Mouse (Mus musculus) thymus, adult 2 months (tissue): ENCODE measurements around the gene Numa1. TPM values are rescaled to one million over a fixed set of nuclear protein-coding genes. Genes with fewer than 3 reads are reported as not detected.

Source experiments
- DNase-seq: peaks from one replicate; pipeline ENCODE4 v3.0.0; 2021
- H3K27ac ChIP-seq: fragments of 200-500 bp; 2 replicates; pipeline ENCODE4 v1.5.1; 2012; ENCODE audit warnings: low read length, control low read depth; ENCODE audit not compliant: control insufficient read depth, insufficient read depth
- H3K27me3 ChIP-seq: fragments of 200-500 bp; 2 replicates; pipeline ENCODE4 v1.6.1; 2012; ENCODE audit warnings: mild to moderate bottlenecking, low read length, moderate library complexity, mixed read lengths; ENCODE audit not compliant: control insufficient read depth, insufficient read depth
- H3K36me3 ChIP-seq: fragments of 200-500 bp; 2 replicates; pipeline ENCODE4 v1.6.1; 2012; ENCODE audit warnings: mild to moderate bottlenecking, low read length, moderate library complexity; ENCODE audit not compliant: control insufficient read depth, insufficient read depth
- H3K4me1 ChIP-seq: fragments of 200-500 bp; replicated peaks from 2 replicates; pipeline ENCODE4 v1.6.1; 2012; ENCODE audit warnings: low read length; ENCODE audit not compliant: control insufficient read depth, insufficient read depth
- H3K4me3 ChIP-seq: fragments of 200-500 bp; 2 replicates; pipeline ENCODE4 v1.5.1; 2012; ENCODE audit warnings: mild to moderate bottlenecking, low read length, control low read depth, moderate library complexity; ENCODE audit not compliant: control insufficient read depth, insufficient read depth
- CTCF ChIP-seq: fragments of 200-500 bp; IDR thresholded peaks from 2 replicates; pipeline ENCODE4 v1.5.1; 2012; ENCODE audit warnings: mild to moderate bottlenecking, control low read depth, low read length, moderate library complexity, borderline replicate concordance; ENCODE audit not compliant: control insufficient read depth, poor library complexity, insufficient read depth; ENCODE audit errors: extremely low read depth
- POLR2A ChIP-seq: fragments of 200-500 bp; IDR thresholded peaks from 2 replicates; pipeline ENCODE4 v1.6.1; 2012; ENCODE audit warnings: mild to moderate bottlenecking, low read length, control low read depth, moderate library complexity; ENCODE audit not compliant: control insufficient read depth, poor library complexity, insufficient read depth; ENCODE audit errors: extremely low read depth
- WGBS: fragments of 180-500 bp; shearing (Covaris S2); methylation state at CpG from one replicate; pipeline ENCODE4 v1.1.7; 2018; 5-methylcytosine and 5-hydroxymethylcytosine counted together
- polyA plus RNA-seq: library from polyadenylated mRNA; depleted of rRNA; stranded (reverse); fragments of >200 nt; gene quantifications from 2 replicates; pipeline ENCODE4 v1.2.3, GENCODE M21; 2012

Gene Numa1
- polyA plus RNA-seq, 1 experiment: 166 TPM

DNA sequence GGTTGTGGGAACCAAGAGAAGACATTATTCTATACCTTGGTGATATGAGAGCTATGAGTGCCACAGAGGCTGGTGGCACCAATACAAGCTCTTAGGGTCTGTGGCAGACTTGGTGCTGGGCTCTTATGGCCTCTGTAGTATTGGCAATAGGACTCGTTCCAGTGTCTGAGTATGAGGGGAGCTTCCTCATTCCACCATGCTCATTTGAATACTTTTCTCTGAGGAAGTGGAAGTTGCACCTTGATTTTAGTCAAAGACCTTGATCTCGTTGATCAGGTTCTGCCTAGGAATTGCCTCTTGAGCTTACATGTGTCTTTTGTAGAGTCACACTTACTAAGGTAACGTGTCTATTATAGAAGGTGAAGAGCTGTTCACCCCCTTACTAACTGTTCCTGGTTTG lies 60.3 kb downstream of the Numa1 start:
- no peak overlapping the region for H3K4me3 ChIP-seq
- TF ChIP-seq POLR2A (no peak), CTCF (no peak)
- no peaks in the 10 kb centered on the region for H3K4me1 ChIP-seq
- no peak for DNase-seq
- H3K27ac ChIP-seq: no peak overlapping the region
- WGBS: 86% methylated on average over 3 of the region's 3 CpGs
- no peaks in the 10 kb centered on the region for H3K27me3 ChIP-seq
- peaks cover 89% of the 10 kb centered on the region for H3K36me3 ChIP-seq

DNA sequence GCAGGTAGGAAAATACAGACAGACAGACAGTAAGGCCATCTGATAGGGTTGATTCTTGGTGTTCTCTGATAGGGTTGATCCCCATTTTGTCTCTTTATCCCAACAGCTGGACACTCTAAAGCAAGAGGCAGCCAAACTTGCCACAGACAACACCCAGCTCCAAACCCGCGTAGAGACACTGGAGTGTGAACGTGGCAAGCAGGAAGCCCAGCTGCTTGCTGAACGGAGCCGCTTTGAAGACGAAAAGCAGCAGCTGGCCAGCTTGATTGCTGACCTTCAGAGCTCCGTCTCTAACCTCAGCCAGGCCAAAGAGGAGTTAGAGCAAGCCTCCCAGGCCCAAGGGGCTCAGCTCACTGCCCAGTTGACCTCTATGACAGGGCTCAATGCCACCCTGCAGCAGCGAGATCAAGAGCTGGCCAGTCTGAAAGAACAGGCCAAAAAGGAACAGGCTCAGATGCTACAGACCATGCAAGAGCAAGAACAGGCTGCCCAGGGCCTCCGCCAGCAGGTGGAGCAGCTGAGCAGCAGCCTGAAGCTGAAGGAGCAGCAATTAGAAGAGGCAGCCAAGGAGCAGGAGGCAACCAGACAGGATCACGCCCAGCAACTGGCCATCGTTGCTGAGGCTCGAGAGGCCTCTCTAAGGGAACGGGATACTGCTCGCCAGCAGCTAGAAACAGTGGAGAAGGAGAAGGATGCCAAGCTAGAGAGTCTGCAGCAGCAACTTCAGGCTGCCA lies 64.5 kb downstream of the Numa1 start:
- H3K27ac ChIP-seq: no peak overlapping the region
- no peak overlapping the region for H3K4me3 ChIP-seq
- H3K36me3 ChIP-seq: peaks cover 88% of the 10 kb centered on the region
- no peaks in the 10 kb centered on the region for H3K4me1 ChIP-seq
- no peaks in the 10 kb centered on the region for H3K27me3 ChIP-seq
- TF ChIP-seq CTCF: peak; percentile 95
- TF ChIP-seq POLR2A: no peak
- peak; percentile 80 for DNase-seq
- WGBS: 81% methylated on average over 14 of the region's 14 CpGs

DNA sequence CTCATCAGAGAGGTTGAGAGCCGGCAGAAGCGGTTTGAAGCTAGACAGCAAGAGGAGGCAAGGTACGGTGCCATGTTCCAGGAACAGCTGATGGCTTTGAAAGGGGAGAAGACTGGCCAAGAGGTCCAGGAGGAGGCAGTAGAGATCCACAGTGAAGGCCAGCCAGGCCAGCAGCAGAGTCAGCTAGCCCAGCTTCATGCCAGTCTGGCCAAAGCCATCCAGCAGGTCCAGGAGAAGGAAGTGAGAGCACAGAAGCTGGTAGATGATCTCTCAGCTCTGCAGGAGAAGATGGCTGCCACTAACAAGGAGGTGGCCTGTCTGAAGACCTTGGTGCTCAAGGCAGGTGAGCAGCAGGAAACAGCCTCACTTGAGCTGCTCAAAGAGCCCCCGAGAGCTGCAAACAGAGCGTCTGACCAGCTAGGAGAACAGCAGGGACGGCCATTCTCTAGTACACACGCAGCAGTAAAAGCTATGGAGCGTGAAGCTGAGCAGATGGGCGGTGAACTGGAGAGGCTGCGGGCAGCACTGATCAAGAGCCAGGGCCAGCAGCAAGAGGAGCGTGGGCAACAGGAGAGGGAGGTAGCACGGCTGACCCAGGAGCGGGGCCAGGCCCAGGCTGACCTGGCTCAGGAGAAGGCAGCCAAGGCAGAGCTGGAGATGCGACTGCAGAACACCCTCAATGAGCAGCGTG lies 65.7 kb downstream of the Numa1 start:
- Histone ChIP-seq H3K27ac (no peak overlapping the region), H3K4me3 (no peak overlapping the region), H3K27me3 (no peaks in the 10 kb centered on the region), H3K36me3 (peaks cover 81% of the 10 kb centered on the region), H3K4me1 (no peaks in the 10 kb centered on the region)
- DNase-seq: no peak
- 96% methylated on average over 15 of the region's 15 CpGs for WGBS
- TF ChIP-seq POLR2A: 0 out of 2 replicates have a peak, but pooled peaks have one; percentile 5
- no peak for TF ChIP-seq CTCF

DNA sequence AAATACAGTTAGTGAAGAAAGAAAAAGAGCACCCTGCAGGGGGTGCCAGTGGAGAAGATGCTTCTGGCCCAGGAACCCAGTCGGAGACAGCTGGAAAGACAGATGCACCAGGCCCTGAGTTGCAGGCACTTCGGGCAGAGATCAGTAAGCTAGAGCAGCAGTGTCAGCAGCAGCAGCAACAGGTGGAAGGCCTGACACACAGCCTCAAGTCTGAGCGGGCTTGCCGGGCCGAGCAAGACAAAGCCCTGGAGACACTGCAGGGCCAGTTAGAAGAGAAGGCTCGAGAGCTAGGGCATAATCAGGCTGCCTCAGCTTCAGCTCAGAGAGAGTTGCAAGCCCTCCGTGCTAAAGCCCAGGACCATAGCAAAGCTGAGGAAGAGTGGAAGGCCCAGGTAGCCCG lies 66.4 kb downstream of the Numa1 start:
- H3K27ac ChIP-seq: no peak overlapping the region

DNA sequence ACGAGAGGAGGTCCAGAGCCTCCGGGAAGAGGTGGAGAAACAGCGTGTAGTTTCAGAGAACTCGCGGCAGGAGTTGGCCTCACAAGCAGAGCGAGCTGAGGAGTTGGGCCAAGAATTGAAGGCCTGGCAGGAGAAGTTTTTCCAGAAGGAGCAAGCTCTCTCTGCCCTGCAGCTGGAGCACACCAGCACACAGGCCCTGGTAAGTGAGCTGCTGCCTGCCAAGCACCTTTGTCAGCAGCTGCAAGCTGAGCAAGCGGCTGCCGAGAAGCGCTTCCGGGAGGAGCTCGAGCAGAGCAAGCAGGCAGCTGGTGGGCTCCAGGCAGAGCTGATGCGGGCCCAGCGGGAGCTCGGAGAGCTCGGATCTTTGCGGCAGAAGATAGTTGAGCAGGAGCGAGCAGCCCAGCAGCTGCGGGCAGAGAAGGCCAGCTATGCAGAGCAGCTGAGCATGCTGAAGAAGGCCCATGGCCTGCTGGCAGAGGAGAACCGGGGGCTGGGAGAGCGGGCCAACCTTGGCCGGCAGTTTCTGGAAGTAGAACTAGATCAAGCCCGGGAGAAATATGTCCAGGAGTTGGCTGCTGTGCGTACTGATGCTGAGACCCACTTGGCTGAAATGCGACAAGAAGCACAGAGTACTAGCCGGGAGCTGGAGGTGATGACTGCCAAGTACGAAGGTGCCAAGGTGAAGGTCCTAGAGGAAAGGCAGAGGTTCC lies 67.2 kb downstream of the Numa1 start:
- peaks cover 74% of the 10 kb centered on the region for H3K36me3 ChIP-seq

More for the DNA sequence above, 66.4 kb downstream of the Numa1 start:
- WGBS: 96% methylated on average over 8 of the region's 8 CpGs
- Histone ChIP-seq H3K4me3 (no peak overlapping the region), H3K27me3 (no peaks in the 10 kb centered on the region), H3K36me3 (peaks cover 74% of the 10 kb centered on the region), H3K4me1 (no peaks in the 10 kb centered on the region)
- no peak for DNase-seq
- TF ChIP-seq POLR2A: no peak
- TF ChIP-seq CTCF: no peak

DNA sequence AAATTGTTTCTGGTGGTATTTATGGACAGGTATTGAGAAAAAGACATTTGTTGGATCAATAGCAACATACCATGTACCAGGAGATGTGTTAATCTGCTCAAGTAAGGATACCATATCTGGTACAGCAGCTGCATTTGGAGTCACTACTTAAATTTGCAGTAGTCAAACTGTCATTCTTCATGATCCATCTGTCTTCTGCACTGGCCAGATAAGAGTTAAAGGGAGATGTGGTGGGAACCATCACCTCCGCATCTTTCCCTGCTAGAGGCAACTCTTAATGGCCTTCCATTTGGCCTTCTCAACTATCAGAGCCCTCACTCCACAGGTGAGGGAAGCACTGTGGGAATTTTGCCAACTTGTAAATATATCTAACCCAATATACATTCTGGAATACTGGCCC lies 72.6 kb downstream of the Numa1 start:
- no peak for DNase-seq
- H3K4me1 ChIP-seq: no peaks in the 10 kb centered on the region
- H3K27me3 ChIP-seq: no peaks in the 10 kb centered on the region
- no peak overlapping the region for H3K27ac ChIP-seq
- H3K4me3 ChIP-seq: no peak overlapping the region
- no peak for TF ChIP-seq POLR2A
- TF ChIP-seq CTCF: no peak
- peaks cover 85% of the 10 kb centered on the region for H3K36me3 ChIP-seq
- WGBS: 84% methylated on average over 1 of the region's 1 CpGs

More for the DNA sequence above, 67.2 kb downstream of the Numa1 start:
- no peaks in the 10 kb centered on the region for H3K4me1 ChIP-seq
- H3K4me3 ChIP-seq: no peak overlapping the region
- TF ChIP-seq POLR2A: no peak
- TF ChIP-seq CTCF: no peak
- no peak overlapping the region for H3K27ac ChIP-seq
- H3K27me3 ChIP-seq: no peaks in the 10 kb centered on the region
- DNase-seq: no peak
- 93% methylated on average over 26 of the region's 26 CpGs for WGBS
